Mouse (Mus musculus) thymus, adult 2 months (tissue): ENCODE measurements around the gene Ube2o. TPM values are rescaled to one million over a fixed set of nuclear protein-coding genes. Genes with fewer than 3 reads are reported as not detected.

Experiments
- DNase-seq: peaks from one replicate; pipeline ENCODE4 v3.0.0; 2021
- H3K27ac ChIP-seq: fragments of 200-500 bp; 2 replicates; pipeline ENCODE4 v1.5.1; 2012; ENCODE audit warnings: low read length, control low read depth; ENCODE audit not compliant: control insufficient read depth, insufficient read depth
- H3K27me3 ChIP-seq: fragments of 200-500 bp; 2 replicates; pipeline ENCODE4 v1.6.1; 2012; ENCODE audit warnings: mild to moderate bottlenecking, low read length, moderate library complexity, mixed read lengths; ENCODE audit not compliant: control insufficient read depth, insufficient read depth
- H3K36me3 ChIP-seq: fragments of 200-500 bp; 2 replicates; pipeline ENCODE4 v1.6.1; 2012; ENCODE audit warnings: mild to moderate bottlenecking, low read length, moderate library complexity; ENCODE audit not compliant: control insufficient read depth, insufficient read depth
- H3K4me1 ChIP-seq: fragments of 200-500 bp; replicated peaks from 2 replicates; pipeline ENCODE4 v1.6.1; 2012; ENCODE audit warnings: low read length; ENCODE audit not compliant: control insufficient read depth, insufficient read depth
- H3K4me3 ChIP-seq: fragments of 200-500 bp; 2 replicates; pipeline ENCODE4 v1.5.1; 2012; ENCODE audit warnings: mild to moderate bottlenecking, low read length, control low read depth, moderate library complexity; ENCODE audit not compliant: control insufficient read depth, insufficient read depth
- CTCF ChIP-seq: fragments of 200-500 bp; IDR thresholded peaks from 2 replicates; pipeline ENCODE4 v1.5.1; 2012; ENCODE audit warnings: mild to moderate bottlenecking, control low read depth, low read length, moderate library complexity, borderline replicate concordance; ENCODE audit not compliant: control insufficient read depth, poor library complexity, insufficient read depth; ENCODE audit errors: extremely low read depth
- POLR2A ChIP-seq: fragments of 200-500 bp; IDR thresholded peaks from 2 replicates; pipeline ENCODE4 v1.6.1; 2012; ENCODE audit warnings: mild to moderate bottlenecking, low read length, control low read depth, moderate library complexity; ENCODE audit not compliant: control insufficient read depth, poor library complexity, insufficient read depth; ENCODE audit errors: extremely low read depth
- WGBS: fragments of 180-500 bp; shearing (Covaris S2); methylation state at CpG from one replicate; pipeline ENCODE4 v1.1.7; 2018; 5-methylcytosine and 5-hydroxymethylcytosine counted together
- polyA plus RNA-seq: library from polyadenylated mRNA; depleted of rRNA; stranded (reverse); fragments of >200 nt; gene quantifications from 2 replicates; pipeline ENCODE4 v1.2.3, GENCODE M21; 2012

The Ube2o gene
- polyA plus RNA-seq, 1 experiment: 26.5 TPM

- Histone ChIP-seq H3K27ac (no peak overlapping the region), H3K27me3 (peaks cover 10% of the 10 kb centered on the region), H3K36me3 (0 out of 2 replicates have a peak, but pooled peaks cover 3% of the 10 kb centered on the region), H3K4me3 (no peak overlapping the region), H3K4me1 (peaks cover 13% of the 10 kb centered on the region)
- TF ChIP-seq POLR2A: no peak
- no peak for TF ChIP-seq CTCF
- WGBS: 96% methylated on average over 5 of the region's 5 CpGs
- DNase-seq: no peak
These were observed 43.9 kb downstream of the Ube2o start for GRCm38 (mm10) chr11:116537388-116537787.

DNA sequence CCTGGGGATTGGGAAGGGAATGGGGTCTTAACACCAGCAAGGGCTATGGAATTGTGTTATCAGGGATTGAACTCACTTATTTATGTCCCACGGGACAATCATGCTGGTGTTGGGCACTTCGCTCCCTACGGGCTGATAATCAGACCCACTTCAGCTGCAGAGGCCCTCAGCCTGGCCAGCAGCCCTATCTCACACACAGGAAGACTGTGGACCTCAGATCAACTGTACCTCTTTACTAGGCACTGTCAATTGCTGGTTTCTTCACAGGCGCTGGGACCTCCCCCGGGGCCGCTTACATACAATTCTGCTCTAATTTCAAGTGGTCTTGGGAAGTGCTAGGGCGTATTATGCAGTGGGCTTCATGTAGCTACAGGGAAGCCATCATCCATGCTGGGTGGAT lies 44.6 kb downstream of the Ube2o start:
- Histone ChIP-seq H3K27me3 (peaks cover 15% of the 10 kb centered on the region), H3K27ac (no peak overlapping the region), H3K4me1 (peaks cover 15% of the 10 kb centered on the region), H3K4me3 (no peak overlapping the region), H3K36me3 (0 out of 2 replicates have a peak, but pooled peaks cover 3% of the 10 kb centered on the region)
- TF ChIP-seq POLR2A (no peak), CTCF (no peak)
- 94% methylated on average over 7 of the region's 7 CpGs for WGBS
- DNase-seq: no peak

GRCm38 (mm10) chr11:116534154-116534865 lies 46.9 kb downstream of the Ube2o start:
- 0 out of 2 replicates have a peak, but pooled peaks cover 2% of the 10 kb centered on the region for H3K36me3 ChIP-seq
- 21% methylated on average over 20 of the region's 20 CpGs for WGBS
- H3K4me3 ChIP-seq: no peak overlapping the region
- peaks cover 23% of the 10 kb centered on the region for H3K27me3 ChIP-seq
- DNase-seq: peak; percentile 60
- H3K4me1 ChIP-seq: peaks cover 15% of the 10 kb centered on the region
- TF ChIP-seq POLR2A (no peak), CTCF (peak; percentile 41; the same call in 1 of the 2 replicates)
- H3K27ac ChIP-seq: no peak overlapping the region

DNA sequence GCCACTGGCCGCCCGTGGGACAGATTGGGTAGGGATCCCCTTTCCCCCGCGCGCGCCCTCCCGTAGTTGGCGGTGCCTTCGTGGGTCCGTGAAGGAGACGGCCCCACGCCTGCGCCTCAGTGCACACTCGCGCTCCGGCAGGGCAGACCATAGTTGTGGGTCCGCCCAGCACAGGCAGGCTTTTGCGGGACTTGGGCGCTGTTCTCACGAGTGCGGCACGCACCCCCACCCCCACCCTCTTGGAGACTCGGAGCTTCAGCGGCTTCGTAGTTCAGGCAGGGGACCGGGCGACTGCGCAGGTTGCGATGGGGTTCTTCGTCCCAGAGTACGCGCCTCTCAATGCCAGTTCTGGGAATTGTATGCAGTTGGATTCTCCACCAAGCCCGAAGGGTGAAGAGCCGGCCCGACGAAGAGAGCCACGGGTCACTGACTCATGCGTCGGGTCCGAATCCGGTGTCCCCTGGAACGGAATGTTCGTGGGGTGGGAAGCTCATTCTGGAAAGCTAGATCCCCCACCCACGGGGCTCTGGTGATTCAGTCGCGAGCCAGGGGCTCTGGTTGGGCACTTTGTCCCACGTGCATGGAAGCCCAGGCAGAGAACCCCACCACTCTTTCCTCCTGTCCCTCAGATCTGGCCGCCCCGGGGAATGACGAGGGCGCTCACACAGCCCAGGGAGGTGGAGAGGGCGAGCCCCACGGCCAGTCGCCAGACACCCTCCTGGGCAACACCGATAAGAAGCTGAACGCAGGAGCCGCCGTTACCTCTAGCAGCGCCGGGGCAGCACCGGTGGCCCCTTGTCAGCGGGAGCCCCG lies 47.7 kb downstream of the Ube2o start:
- H3K4me1 ChIP-seq: peaks cover 15% of the 10 kb centered on the region
- no peak overlapping the region for H3K27ac ChIP-seq
- TF ChIP-seq CTCF (no peak), POLR2A (no peak)
- DNase-seq: no peak
- peak overlapping the region; percentile 26 for H3K4me3 ChIP-seq
- no peaks in the 10 kb centered on the region for H3K36me3 ChIP-seq
- 2% methylated on average over 63 of the region's 63 CpGs for WGBS
- peaks cover 23% of the 10 kb centered on the region for H3K27me3 ChIP-seq

DNA sequence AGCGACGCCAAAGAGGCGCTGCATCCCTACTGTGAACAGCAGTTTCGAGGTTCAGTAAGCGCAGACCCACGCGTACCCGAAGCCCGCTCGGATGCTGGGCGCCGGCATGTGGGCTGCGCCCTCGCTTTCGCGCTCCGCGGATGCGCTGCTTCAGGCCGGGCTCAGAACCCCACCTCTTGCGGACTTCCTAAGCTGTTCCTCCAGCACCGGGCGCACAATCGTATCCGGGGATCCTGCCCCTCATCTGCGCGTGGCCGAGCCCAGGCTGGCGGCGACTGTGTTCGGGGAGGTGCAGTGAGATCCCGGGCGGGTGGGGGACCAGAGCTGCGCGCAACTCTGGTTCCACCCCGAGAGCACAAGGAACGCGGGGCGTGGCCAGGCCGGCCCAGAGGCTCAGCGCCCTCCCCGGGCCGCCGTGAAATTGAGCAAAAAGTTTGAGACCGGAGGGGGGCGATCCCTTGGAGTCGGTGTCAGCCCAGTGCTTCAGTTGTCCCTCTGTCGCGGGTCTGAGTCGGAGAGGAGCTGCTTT lies 48.4 kb downstream of the Ube2o start:
- H3K27ac ChIP-seq: no peak overlapping the region
- peaks cover 15% of the 10 kb centered on the region for H3K4me1 ChIP-seq
- peak; percentile 43 for DNase-seq
- peak overlapping the region; percentile 26 for H3K4me3 ChIP-seq
- TF ChIP-seq POLR2A (no peak), CTCF (no peak)
- H3K27me3 ChIP-seq: peaks cover 23% of the 10 kb centered on the region
- H3K36me3 ChIP-seq: no peaks in the 10 kb centered on the region
- WGBS: 2% methylated on average over 50 of the region's 50 CpGs

GRCm38 (mm10) chr11:116532262-116532809 lies 48.9 kb downstream of the Ube2o start:
- no peak overlapping the region for H3K27ac ChIP-seq

More at GRCm38 (mm10) chr11:116532262-116532809, 48.9 kb downstream of the Ube2o start:
- peaks cover 23% of the 10 kb centered on the region for H3K27me3 ChIP-seq
- H3K4me1 ChIP-seq: peaks cover 15% of the 10 kb centered on the region
- WGBS: 4% methylated on average over 30 of the region's 30 CpGs
- no peak for TF ChIP-seq CTCF
- TF ChIP-seq POLR2A: no peak
- no peaks in the 10 kb centered on the region for H3K36me3 ChIP-seq
- no peak for DNase-seq
- H3K4me3 ChIP-seq: peak overlapping the region; percentile 26
